Mouse (Mus musculus) adrenal gland (tissue): Measurements from ENCODE around the gene Selenow.

Experiments used
- intact Hi-C: fragments of 180-260 bp; cut with DNase I; formaldehyde crosslinking; loops from one replicate; pipeline ENCODE4 v1.15.1; 2025

Selenow gene

GRCm38 (mm10) chr7:15907971-15908590, 14.1 kb downstream of the Selenow start:
- intact Hi-C loops = no loop called here

DNA sequence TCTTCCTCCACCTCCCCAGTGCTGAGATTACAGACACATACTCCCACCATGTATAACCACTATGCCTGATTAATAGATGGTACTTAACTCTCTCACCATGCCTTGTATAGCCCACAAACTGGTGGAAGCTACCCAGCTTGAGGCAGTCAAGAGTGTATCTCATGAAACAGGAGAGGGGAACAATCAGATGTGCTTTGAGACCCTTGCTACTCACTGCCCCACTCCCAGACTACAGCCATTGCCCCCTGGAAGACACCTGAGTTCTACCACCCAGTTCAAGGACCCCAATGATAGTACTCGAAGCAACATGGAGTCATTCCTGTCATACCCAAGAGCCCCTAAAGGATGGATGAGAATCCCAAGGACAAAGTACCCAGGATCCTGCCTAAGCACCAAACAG, 15.6 kb downstream of the Selenow start:
- intact Hi-C loops = no loop called here

DNA sequence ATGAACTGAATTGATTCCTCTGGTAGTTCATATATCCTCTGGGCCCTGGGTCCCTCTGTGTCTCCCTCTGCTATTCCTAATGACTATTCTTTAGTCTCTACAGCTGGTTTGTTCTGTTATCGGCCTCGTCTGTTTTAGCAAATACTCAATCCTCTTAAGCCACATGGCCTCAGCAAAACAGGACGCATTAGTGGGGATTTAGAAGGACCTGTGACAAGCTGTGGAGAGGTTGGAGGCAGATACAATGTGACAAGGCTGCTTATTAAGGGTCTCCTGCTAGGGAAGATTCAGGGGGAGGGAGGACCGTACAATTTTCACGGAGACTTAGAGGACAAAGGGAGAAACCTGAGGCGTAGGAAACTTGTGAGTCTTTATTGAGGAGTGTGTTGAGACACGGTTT, 16.3 kb downstream of the Selenow start:
- intact Hi-C loops = loop anchor here (1.0 kb wide), 1 partner anchor 12 kb away; no protein-coding TSS in a partner anchor

DNA sequence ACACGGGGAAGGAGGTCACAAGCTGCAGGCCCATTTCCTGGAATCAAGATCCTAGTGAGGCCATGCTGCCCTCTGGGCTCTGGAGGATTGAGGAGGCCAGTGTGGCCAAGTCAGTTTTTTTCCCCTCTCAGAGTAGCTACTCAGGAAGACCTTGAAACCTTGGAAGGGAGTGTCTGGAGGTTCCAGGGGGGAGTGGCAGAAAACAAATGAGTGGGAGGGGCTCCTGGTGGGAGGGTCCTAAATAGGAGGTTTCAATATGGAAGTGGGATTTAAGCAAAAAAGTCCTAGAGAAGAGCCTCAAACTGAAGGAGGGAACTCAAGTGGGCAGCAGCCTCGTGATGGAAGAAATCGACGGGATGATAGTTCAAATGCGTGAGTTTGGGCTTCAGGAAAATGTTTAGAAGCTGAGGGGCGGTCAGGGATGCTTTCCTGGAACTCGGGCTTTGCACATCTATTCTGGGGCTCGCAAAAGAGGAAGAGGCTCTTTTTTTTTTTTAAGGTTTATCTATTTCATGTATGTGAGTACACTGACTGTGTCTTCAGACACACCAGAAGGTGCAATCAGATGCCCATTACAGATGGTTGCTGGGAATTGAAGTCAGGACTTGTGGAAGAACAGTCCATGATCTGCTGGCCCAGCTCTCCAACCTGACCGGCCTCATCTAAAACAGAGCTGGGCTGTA, 20.7 kb downstream of the Selenow start:
- intact Hi-C loops = no loop called here

- intact Hi-C loops = loop anchor here (1.0 kb wide), 1 partner anchor 11 kb away; no protein-coding TSS in a partner anchor
Measured at GRCm38 (mm10) chr7:15894251-15894650, 28.0 kb downstream of the Selenow start.

DNA sequence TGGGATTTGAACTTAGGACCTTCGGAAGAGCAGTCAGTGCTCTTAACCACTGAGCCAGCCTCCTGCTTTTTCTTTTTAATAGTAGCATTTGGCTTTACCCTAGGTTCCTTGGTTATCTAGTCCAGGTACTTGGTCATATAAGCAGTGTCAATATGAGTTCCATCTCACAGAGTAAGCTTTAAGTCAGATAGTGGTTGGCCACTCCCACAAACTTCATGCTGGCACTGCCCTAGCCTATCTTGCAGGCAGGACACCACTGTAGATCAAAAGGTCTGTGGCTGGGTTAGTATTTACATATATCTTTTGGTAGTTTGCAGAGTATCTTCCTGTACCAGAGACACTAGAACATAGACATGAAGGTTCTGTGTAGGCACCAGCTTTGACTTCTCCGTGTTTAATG, 38.1 kb downstream of the Selenow start:
- intact Hi-C loops = no loop called here

GRCm38 (mm10) chr7:15882317-15882716, 39.9 kb downstream of the Selenow start, which contains the start of gene Crxos:
Gene Crxos, plus strand, starts transcription at chr7:15882617.
- intact Hi-C loops = no loop called here

DNA sequence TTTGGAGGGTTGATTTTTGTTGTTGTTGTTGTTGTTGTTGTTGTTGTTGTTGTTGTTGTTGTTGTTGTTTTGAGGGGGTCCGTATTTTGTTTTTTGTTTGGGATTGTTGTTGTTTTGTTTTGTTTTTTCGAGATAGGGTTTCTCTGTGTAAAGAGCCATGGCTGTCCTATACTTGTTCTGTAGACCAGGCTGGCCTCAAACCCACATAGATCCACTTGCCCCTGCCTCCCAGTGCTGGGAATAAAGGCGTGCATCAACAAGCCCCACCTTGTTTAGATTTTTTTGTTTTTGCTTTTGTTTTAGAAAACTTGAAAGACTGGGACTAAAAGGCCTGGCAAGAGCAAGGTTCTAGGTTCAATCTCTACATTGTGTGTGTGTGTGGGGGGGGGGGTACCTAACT, 40.4 kb downstream of the Selenow start:
- intact Hi-C loops = no loop called here

GRCm38 (mm10) chr7:15881388-15881787, 40.8 kb downstream of the Selenow start:
- intact Hi-C loops = no loop called here

DNA sequence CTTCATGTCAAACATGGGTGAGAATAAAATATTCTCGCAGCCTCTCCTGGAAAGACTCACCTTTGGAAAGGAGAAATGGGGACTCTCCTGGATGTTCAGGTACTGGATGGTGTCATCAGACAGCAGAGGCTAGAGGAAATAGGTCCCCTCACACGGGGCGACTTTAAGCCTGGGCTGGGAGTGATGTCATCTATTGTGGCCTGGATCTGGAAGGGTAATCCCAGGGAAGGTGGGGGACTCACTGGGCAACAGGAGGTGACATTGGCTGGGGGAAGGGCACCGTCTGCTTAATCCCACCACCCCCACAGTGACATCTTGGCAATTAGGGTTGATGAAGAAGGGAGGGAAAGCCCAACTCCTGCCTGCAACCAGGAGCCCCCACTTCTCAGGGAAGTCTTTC, 42.4 kb downstream of the Selenow start, which contains the start of gene Crx:
TSS of gene Crx (minus strand) at position 213 of the 400 bp plus-strand sequence.
- intact Hi-C loops = no loop called here
